Mouse (Mus musculus) embryonic facial prominence, embryonic 13.5 days (tissue): ENCODE data around the gene Ntm. TPM values are rescaled to one million over a fixed set of nuclear protein-coding genes. Genes with fewer than 3 reads are reported as not detected.

Source experiments
- ATAC-seq: fragments of 200-750 bp; cut with Nextera tagmentation; 2 replicates; pipeline ENCODE4 v1.8.0; 2017; ENCODE audit warnings: low read depth; ENCODE audit not compliant: insufficient number of reproducible peaks, insufficient read depth, low FRiP score, low TSS enrichment
- H3K27ac ChIP-seq: fragments of 300-500 bp; sonication (generic); 2 replicates; pipeline ENCODE4 v1.5.1; 2015; ENCODE audit warnings: moderate library complexity, mild to moderate bottlenecking, inconsistent platforms
- H3K27me3 ChIP-seq: fragments of 300-500 bp; sonication (generic); 2 replicates; pipeline ENCODE4 v1.6.1; 2015; ENCODE audit warnings: mild to moderate bottlenecking, inconsistent platforms
- H3K36me3 ChIP-seq: fragments of 300-500 bp; sonication (generic); 2 replicates; pipeline ENCODE4 v1.6.1; 2015; ENCODE audit warnings: mild to moderate bottlenecking, inconsistent platforms
- H3K4me1 ChIP-seq: fragments of 300-500 bp; sonication (generic); 2 replicates; pipeline ENCODE4 v1.6.1; 2015; ENCODE audit warnings: inconsistent platforms
- H3K4me2 ChIP-seq: fragments of 300-500 bp; sonication (generic); 2 replicates; pipeline ENCODE4 v1.6.1; 2015; ENCODE audit warnings: moderate library complexity, mild to moderate bottlenecking, inconsistent platforms
- H3K4me3 ChIP-seq: fragments of 300-500 bp; sonication (generic); 2 replicates; pipeline ENCODE4 v1.5.1; 2015; ENCODE audit warnings: mild to moderate bottlenecking, inconsistent platforms
- H3K9ac ChIP-seq: fragments of 300-500 bp; sonication (generic); 2 replicates; pipeline ENCODE4 v1.6.1; 2015; ENCODE audit warnings: mild to moderate bottlenecking, inconsistent platforms
- H3K9me3 ChIP-seq: fragments of 300-500 bp; sonication (generic); 2 replicates; pipeline ENCODE4 v1.6.1; 2016; ENCODE audit warnings: inconsistent platforms
- WGBS: fragments of 180-500 bp; shearing (Covaris S2); methylation state at CpG from one replicate; pipeline ENCODE4 v1.1.7; 2015; ENCODE audit warnings: mixed read lengths; 5-methylcytosine and 5-hydroxymethylcytosine counted together
- polyA plus RNA-seq: library from polyadenylated mRNA; unstranded; fragments of >200 nt; fragmentation: Nextera tagmentation; extraction: Ambion mirVana; gene quantifications from 2 replicates; pipeline ENCODE4 v1.2.1, GENCODE M21; 2015

The Ntm gene
- polyA plus RNA-seq, 1 experiment from 2014 or later, result 16.1 TPM

GRCm38 (mm10) chr9:29377172-29378002 lies 585.6 kb downstream of the Ntm start:
- H3K9me3 ChIP-seq, result no peaks in the 10 kb centered on the region
- H3K27ac ChIP-seq, result no peak overlapping the region
- H3K27me3 ChIP-seq, result no peaks in the 10 kb centered on the region
- no peak for ATAC-seq
- H3K36me3 ChIP-seq, result no peaks in the 10 kb centered on the region
- H3K9ac ChIP-seq, result no peak overlapping the region
- no peak overlapping the region for H3K4me2 ChIP-seq
- WGBS, result 85% methylated on average over 12 of the region's 12 CpGs
- no peaks in the 10 kb centered on the region for H3K4me1 ChIP-seq
- H3K4me3 ChIP-seq, result no peak overlapping the region

DNA sequence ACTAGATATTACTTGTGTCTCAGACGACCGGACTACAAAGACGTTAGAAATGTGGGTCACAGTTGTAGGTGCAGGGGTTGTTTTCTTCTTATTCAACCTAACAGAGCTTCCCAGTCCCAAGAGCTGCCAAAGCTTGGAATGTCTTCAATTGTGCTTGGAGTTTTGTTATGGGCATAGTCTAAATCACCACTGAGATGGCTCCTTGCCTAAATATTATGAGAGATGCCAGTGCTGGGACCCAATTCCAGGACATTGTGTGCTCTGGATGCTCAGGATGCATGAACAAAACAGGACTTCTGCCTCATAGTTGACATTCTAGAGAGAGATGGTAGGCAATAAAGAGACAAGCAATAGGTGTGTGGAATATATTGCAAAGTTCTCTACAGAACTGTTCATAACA lies 591.6 kb downstream of the Ntm start:
- no peak overlapping the region for H3K4me2 ChIP-seq
- WGBS, result 85% methylated on average over 3 of the region's 3 CpGs
- H3K4me3 ChIP-seq, result no peak overlapping the region
- no peaks in the 10 kb centered on the region for H3K4me1 ChIP-seq
- ATAC-seq, result no peak
- H3K27ac ChIP-seq, result no peak overlapping the region
- H3K9ac ChIP-seq, result no peak overlapping the region
- no peaks in the 10 kb centered on the region for H3K36me3 ChIP-seq
- no peaks in the 10 kb centered on the region for H3K9me3 ChIP-seq
- no peaks in the 10 kb centered on the region for H3K27me3 ChIP-seq

DNA sequence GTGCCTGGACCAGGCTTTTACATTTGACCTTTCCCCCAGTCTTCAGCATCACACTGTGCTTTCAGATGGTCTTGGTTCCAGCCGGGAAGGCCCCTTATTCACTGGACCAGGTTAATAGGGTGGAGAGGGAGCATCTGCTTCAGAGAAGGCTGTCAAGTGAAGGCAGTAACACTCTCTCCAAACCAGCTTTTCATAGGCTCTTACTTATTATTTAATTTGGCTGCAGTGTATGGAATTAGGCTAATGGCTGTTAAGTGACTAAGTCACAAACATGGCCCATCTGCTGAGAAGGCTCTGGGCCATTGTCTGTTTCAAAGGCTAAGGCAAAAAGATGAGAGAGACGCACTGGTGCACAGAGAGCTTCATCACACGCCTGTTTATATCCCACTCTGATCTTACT lies 593.3 kb downstream of the Ntm start:
- Histone ChIP-seq H3K27ac (no peak overlapping the region), H3K9me3 (no peaks in the 10 kb centered on the region), H3K9ac (no peak overlapping the region), H3K27me3 (no peaks in the 10 kb centered on the region), H3K4me1 (no peaks in the 10 kb centered on the region), H3K36me3 (no peaks in the 10 kb centered on the region), H3K4me2 (no peak overlapping the region), H3K4me3 (no peak overlapping the region)
- WGBS, result 80% methylated on average over 3 of the region's 3 CpGs
- ATAC-seq, result no peak

DNA sequence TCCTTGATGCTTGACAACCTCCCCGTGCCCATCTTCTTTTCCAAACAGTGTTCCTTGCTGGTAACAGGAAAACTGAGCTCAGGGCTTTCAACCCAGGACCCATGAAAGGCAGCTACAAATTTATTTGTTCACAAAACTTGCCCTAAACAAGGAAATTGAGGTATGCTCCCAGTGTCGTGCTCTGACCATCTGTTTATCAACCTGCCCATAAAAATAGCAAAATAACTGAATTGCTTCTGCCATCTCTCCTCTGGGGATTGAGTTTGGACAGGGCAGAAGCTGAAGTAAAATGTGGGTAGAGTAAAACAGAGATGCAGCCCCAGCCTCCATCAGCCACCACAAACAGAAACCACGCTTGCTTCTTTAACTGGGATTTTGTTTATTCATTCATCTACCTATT lies 594.6 kb downstream of the Ntm start:
- 71% methylated on average over 3 of the region's 3 CpGs for WGBS
- Histone ChIP-seq H3K4me2 (no peak overlapping the region), H3K4me3 (no peak overlapping the region), H3K4me1 (no peaks in the 10 kb centered on the region), H3K9ac (no peak overlapping the region), H3K36me3 (no peaks in the 10 kb centered on the region), H3K27me3 (no peaks in the 10 kb centered on the region), H3K27ac (no peak overlapping the region), H3K9me3 (no peaks in the 10 kb centered on the region)
- no peak for ATAC-seq

DNA sequence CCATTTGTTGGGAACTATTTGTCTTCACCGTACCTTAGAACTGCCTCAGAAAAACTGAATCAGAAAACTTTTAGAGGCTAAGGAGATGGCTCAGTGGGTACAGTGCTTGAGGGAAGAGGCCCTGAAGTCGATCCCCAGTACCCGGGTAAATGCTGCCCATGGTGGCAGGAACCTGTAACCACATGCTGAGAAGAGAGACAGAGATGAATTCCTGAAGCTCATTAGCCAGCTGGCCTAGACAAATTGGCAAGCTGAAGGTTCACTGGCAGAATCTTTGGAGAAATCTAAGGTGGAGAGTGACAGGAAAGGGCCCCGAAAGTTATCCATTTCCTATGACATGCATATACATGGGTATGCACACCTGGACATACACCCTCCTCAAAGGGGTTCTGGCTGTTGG lies 605.1 kb downstream of the Ntm start:
- no peak for ATAC-seq
- no peaks in the 10 kb centered on the region for H3K9me3 ChIP-seq
- WGBS, result 77% methylated on average over 4 of the region's 4 CpGs

GRCm38 (mm10) chr9:29342303-29342702 lies 620.6 kb downstream of the Ntm start:
- no peaks in the 10 kb centered on the region for H3K27me3 ChIP-seq
- 88% methylated on average over 7 of the region's 7 CpGs for WGBS

More for the DNA sequence above, 605.1 kb downstream of the Ntm start:
- no peak overlapping the region for H3K4me2 ChIP-seq
- no peaks in the 10 kb centered on the region for H3K4me1 ChIP-seq
- no peak overlapping the region for H3K4me3 ChIP-seq
- H3K9ac ChIP-seq, result no peak overlapping the region
- no peaks in the 10 kb centered on the region for H3K36me3 ChIP-seq
- no peak overlapping the region for H3K27ac ChIP-seq
- no peaks in the 10 kb centered on the region for H3K27me3 ChIP-seq

GRCm38 (mm10) chr9:29341292-29341691 lies 621.6 kb downstream of the Ntm start:
- ATAC-seq, result no peak
- H3K9me3 ChIP-seq, result no peaks in the 10 kb centered on the region
- 84% methylated on average over 3 of the region's 3 CpGs for WGBS

More at GRCm38 (mm10) chr9:29342303-29342702, 620.6 kb downstream of the Ntm start:
- H3K4me2 ChIP-seq, result no peak overlapping the region
- 0 out of 2 replicates have a peak, but pooled peaks cover 3% of the 10 kb centered on the region for H3K4me1 ChIP-seq
- H3K9ac ChIP-seq, result no peak overlapping the region
- no peaks in the 10 kb centered on the region for H3K9me3 ChIP-seq
- no peaks in the 10 kb centered on the region for H3K36me3 ChIP-seq
- H3K4me3 ChIP-seq, result no peak overlapping the region
- ATAC-seq, result no peak
- no peak overlapping the region for H3K27ac ChIP-seq

DNA sequence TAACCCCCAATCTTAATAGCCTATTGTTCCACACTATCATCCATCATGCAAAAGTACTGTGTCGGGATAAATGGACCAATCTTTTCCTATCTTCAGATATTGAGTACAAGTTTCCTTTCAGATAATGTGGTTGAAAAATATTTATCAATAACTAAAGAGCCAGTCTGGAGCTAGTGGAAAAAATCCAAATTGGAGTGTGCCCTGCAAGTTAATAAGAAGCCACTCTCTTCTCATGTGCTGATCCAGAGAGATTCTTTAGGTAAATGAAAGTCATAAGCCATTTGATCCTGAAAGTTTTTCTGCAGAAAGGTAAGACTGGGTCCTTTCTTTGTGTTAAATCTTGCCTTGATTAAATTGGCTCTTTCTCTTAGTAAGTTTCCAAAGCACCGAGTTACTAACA lies 627.3 kb downstream of the Ntm start:
- no peak overlapping the region for H3K27ac ChIP-seq
- H3K36me3 ChIP-seq, result no peaks in the 10 kb centered on the region
- H3K9me3 ChIP-seq, result no peaks in the 10 kb centered on the region
- 0 out of 2 replicates have a peak, but pooled peaks cover 3% of the 10 kb centered on the region for H3K4me1 ChIP-seq
- 79% methylated on average over 2 of the region's 2 CpGs for WGBS
- H3K4me3 ChIP-seq, result no peak overlapping the region
- H3K27me3 ChIP-seq, result no peaks in the 10 kb centered on the region
- ATAC-seq, result no peak
- H3K9ac ChIP-seq, result no peak overlapping the region
- H3K4me2 ChIP-seq, result no peak overlapping the region

More at GRCm38 (mm10) chr9:29341292-29341691, 621.6 kb downstream of the Ntm start:
- Histone ChIP-seq H3K27ac (no peak overlapping the region), H3K4me2 (no peak overlapping the region), H3K27me3 (no peaks in the 10 kb centered on the region), H3K9ac (no peak overlapping the region), H3K4me3 (no peak overlapping the region), H3K4me1 (0 out of 2 replicates have a peak, but pooled peaks cover 3% of the 10 kb centered on the region), H3K36me3 (no peaks in the 10 kb centered on the region)

GRCm38 (mm10) chr9:29332296-29333090 lies 630.4 kb downstream of the Ntm start:
- Histone ChIP-seq H3K9me3 (no peaks in the 10 kb centered on the region), H3K4me3 (no peak overlapping the region), H3K4me1 (no peaks in the 10 kb centered on the region), H3K9ac (no peak overlapping the region), H3K36me3 (no peaks in the 10 kb centered on the region), H3K4me2 (no peak overlapping the region), H3K27ac (no peak overlapping the region), H3K27me3 (no peaks in the 10 kb centered on the region)
- 14% methylated on average over 3 of the region's 3 CpGs for WGBS
- no peak for ATAC-seq

DNA sequence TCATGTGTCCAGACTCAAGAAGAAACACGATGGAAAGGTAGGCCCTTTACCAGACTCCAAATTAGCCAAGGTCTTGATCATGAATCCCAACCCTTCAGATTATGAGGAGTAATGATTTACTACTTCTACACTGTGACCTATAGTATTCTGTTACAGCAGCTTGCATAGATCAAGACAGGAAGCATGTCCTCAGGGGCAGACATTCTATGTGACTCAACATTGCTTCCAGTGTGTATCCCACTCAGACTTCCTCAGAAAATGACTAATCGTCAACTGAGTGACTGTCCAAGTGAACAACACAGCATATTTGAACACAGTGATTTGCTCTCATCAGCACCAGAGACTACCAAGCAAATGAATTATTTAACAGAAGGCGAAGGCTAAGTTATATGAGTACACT lies 632.5 kb downstream of the Ntm start:
- 76% methylated on average over 3 of the region's 3 CpGs for WGBS
- Histone ChIP-seq H3K4me3 (no peak overlapping the region), H3K36me3 (no peaks in the 10 kb centered on the region), H3K9ac (no peak overlapping the region), H3K4me2 (no peak overlapping the region), H3K27me3 (no peaks in the 10 kb centered on the region), H3K4me1 (no peaks in the 10 kb centered on the region), H3K27ac (no peak overlapping the region), H3K9me3 (no peaks in the 10 kb centered on the region)
- ATAC-seq, result no peak

DNA sequence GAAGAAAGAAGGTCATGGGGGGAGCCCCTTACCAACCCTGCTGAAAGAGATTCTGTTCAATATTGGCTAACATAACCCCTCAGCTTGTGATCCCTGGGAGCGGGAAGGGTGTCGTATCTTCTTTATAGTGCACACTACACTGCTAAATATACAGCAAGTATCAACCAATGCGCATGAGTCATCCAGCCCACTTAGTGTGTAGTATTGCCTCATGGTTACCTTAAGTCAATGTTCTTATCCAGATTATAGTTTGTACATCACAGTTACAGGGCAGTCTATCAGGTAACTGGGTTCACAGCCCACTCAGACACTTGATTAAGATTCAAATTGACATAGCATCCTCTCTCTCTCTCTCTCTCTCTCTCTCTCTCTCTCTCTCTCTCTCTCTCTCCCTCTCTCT lies 636.7 kb downstream of the Ntm start:
- no peaks in the 10 kb centered on the region for H3K27me3 ChIP-seq
- H3K9me3 ChIP-seq, result no peaks in the 10 kb centered on the region
- no peak overlapping the region for H3K27ac ChIP-seq
- H3K9ac ChIP-seq, result no peak overlapping the region
- no peak for ATAC-seq
- no peaks in the 10 kb centered on the region for H3K36me3 ChIP-seq
- H3K4me1 ChIP-seq, result no peaks in the 10 kb centered on the region
- no peak overlapping the region for H3K4me3 ChIP-seq
- H3K4me2 ChIP-seq, result no peak overlapping the region
- WGBS, result 90% methylated on average over 3 of the region's 3 CpGs

DNA sequence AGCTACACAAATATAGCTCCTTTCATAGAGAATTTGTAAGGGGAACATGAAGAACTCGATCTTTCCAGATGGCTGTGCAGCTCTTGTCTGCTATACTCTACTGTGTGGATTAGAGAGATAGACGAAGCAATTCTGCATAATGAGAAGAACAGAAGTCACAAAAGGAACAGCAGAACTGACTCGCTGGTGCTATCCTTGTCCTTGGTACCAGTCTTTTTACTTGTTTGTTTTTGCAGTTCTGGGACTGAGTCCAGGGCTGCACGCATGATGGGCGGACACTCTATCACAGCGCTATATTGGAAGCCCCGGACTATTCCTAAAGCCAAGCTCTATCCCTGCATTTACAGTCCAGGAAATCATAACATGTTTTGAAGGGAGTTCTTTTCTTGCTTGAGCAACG lies 637.8 kb downstream of the Ntm start:
- Histone ChIP-seq H3K27me3 (no peaks in the 10 kb centered on the region), H3K4me3 (no peak overlapping the region), H3K9me3 (no peaks in the 10 kb centered on the region), H3K27ac (no peak overlapping the region), H3K9ac (no peak overlapping the region), H3K4me1 (no peaks in the 10 kb centered on the region), H3K4me2 (no peak overlapping the region), H3K36me3 (no peaks in the 10 kb centered on the region)
- ATAC-seq, result no peak
- WGBS, result 88% methylated on average over 8 of the region's 8 CpGs
